Mouse (Mus musculus): ENCODE measurements around the gene Gm11034. TPM values are rescaled to one million over a fixed set of nuclear protein-coding genes. Genes with fewer than 3 reads are reported as not detected.

The Gm11034 gene
- polyA plus RNA-seq, 1 experiment = not detected

- Histone ChIP-seq H3K4me3 (ENCODE audit: extremely low read depth, insufficient read depth, insufficient read length) (peak within 1 kb of the TSS; percentile 94), H3K27me3 (ENCODE audit: control insufficient read depth, insufficient read depth, low read length) (no peaks in the 10 kb centered on the region), H3K4me1 (ENCODE audit: control insufficient read depth, insufficient read depth, insufficient read length) (peaks cover 9% of the 10 kb centered on the region; the same call in 1 of the 2 replicates), H3K36me3 (ENCODE audit: control insufficient read depth, insufficient read depth, low read length) (peaks cover 4% of the 10 kb centered on the region; the same call in 1 of the 2 replicates), H3K27ac (ENCODE audit: insufficient read depth, low read length) (peak within 1 kb of the TSS; percentile 100)
- peak; percentile 98 to 99 for DNase-seq (ENCODE audit: low read depth in 1 of 2, low spot score in 2 of 2)
- under 1% methylated on average over 54 of the region's 54 CpGs for WGBS
- TF ChIP-seq CTCF (IDR thresholded peaks at IDR 0.05; ENCODE audit: extremely low read depth, insufficient read depth, insufficient read length, insufficient replicate concordance) (peak; percentile 47; the same call in 1 of the 2 replicates), POLR2A (IDR thresholded peaks at IDR 0.05; ENCODE audit: low read depth, low read length) (peak; percentile 22)
Observed at GRCm38 (mm10) chr8:72239499-72240402, 26.3 kb upstream of the Gm11034 start, which contains the start of gene Ap1m1. Gene Ap1m1 (plus strand): TSS chr8:72240018.

GRCm38 (mm10) chr8:72222656-72223055, 9.2 kb upstream of the Gm11034 start:
- TF ChIP-seq POLR2A (IDR thresholded peaks at IDR 0.05; ENCODE audit: low read depth, low read length) = no peak
- TF ChIP-seq CTCF (IDR thresholded peaks at IDR 0.05; ENCODE audit: extremely low read depth, insufficient read depth, insufficient read length, insufficient replicate concordance) = no peak
- WGBS = 88% methylated on average over 5 of the region's 5 CpGs
- DNase-seq (ENCODE audit: low read depth in 1 of 2, low spot score in 2 of 2) = no peak

GRCm38 (mm10) chr8:72220758-72221157, 7.3 kb upstream of the Gm11034 start:
- no peak overlapping the region for H3K4me3 ChIP-seq (ENCODE audit: extremely low read depth, insufficient read depth, insufficient read length)
- H3K4me1 ChIP-seq (ENCODE audit: control insufficient read depth, insufficient read depth, insufficient read length) = peaks cover 8% of the 10 kb centered on the region
- no peaks in the 10 kb centered on the region for H3K27me3 ChIP-seq (ENCODE audit: control insufficient read depth, insufficient read depth, low read length)
- TF ChIP-seq CTCF (IDR thresholded peaks at IDR 0.05; ENCODE audit: extremely low read depth, insufficient read depth, insufficient read length, insufficient replicate concordance) = no peak
- TF ChIP-seq POLR2A (IDR thresholded peaks at IDR 0.05; ENCODE audit: low read depth, low read length) = no peak
- H3K36me3 ChIP-seq (ENCODE audit: control insufficient read depth, insufficient read depth, low read length) = peaks cover 11% of the 10 kb centered on the region
- 69% methylated on average over 4 of the region's 4 CpGs for WGBS
- no peak overlapping the region for H3K27ac ChIP-seq (ENCODE audit: insufficient read depth, low read length)
- DNase-seq (ENCODE audit: low read depth in 1 of 2, low spot score in 2 of 2) = no peak

More at GRCm38 (mm10) chr8:72222656-72223055, 9.2 kb upstream of the Gm11034 start:
- Histone ChIP-seq H3K4me3 (ENCODE audit: extremely low read depth, insufficient read depth, insufficient read length) (no peak overlapping the region), H3K27me3 (ENCODE audit: control insufficient read depth, insufficient read depth, low read length) (no peaks in the 10 kb centered on the region), H3K36me3 (ENCODE audit: control insufficient read depth, insufficient read depth, low read length) (peaks cover 11% of the 10 kb centered on the region), H3K27ac (ENCODE audit: insufficient read depth, low read length) (no peak overlapping the region), H3K4me1 (ENCODE audit: control insufficient read depth, insufficient read depth, insufficient read length) (no peaks in the 10 kb centered on the region; the same call in 1 of the 2 replicates)

- Histone ChIP-seq H3K4me3 (ENCODE audit: extremely low read depth, insufficient read depth, insufficient read length) (peak within 1 kb of the TSS; percentile 76), H3K36me3 (ENCODE audit: control insufficient read depth, insufficient read depth, low read length) (peaks cover 11% of the 10 kb centered on the region), H3K27me3 (ENCODE audit: control insufficient read depth, insufficient read depth, low read length) (no peaks in the 10 kb centered on the region), H3K27ac (ENCODE audit: insufficient read depth, low read length) (peak within 1 kb of the TSS; percentile 79), H3K4me1 (ENCODE audit: control insufficient read depth, insufficient read depth, insufficient read length) (peaks cover 15% of the 10 kb centered on the region)
- peak; percentile 87 to 98 for DNase-seq (ENCODE audit: low read depth in 1 of 2, low spot score in 2 of 2)
- WGBS = 15% methylated on average over 39 of the region's 39 CpGs
- TF ChIP-seq CTCF (IDR thresholded peaks at IDR 0.05; ENCODE audit: extremely low read depth, insufficient read depth, insufficient read length, insufficient replicate concordance) (no peak), POLR2A (IDR thresholded peaks at IDR 0.05; ENCODE audit: low read depth, low read length) (no peak)
Observed at GRCm38 (mm10) chr8:72219541-72220363, 6.3 kb upstream of the Gm11034 start, which contains the start of gene Fam32a. Gene Fam32a (plus strand): TSS chr8:72219730.

- Histone ChIP-seq H3K4me1 (ENCODE audit: control insufficient read depth, insufficient read depth, insufficient read length) (peaks cover 18% of the 10 kb centered on the region), H3K36me3 (ENCODE audit: control insufficient read depth, insufficient read depth, low read length) (peaks cover 9% of the 10 kb centered on the region), H3K4me3 (ENCODE audit: extremely low read depth, insufficient read depth, insufficient read length) (no peak overlapping the region), H3K27ac (ENCODE audit: insufficient read depth, low read length) (no peak overlapping the region), H3K27me3 (ENCODE audit: control insufficient read depth, insufficient read depth, low read length) (no peaks in the 10 kb centered on the region)
- WGBS = 73% methylated on average over 10 of the region's 10 CpGs
- DNase-seq (ENCODE audit: low read depth in 1 of 2, low spot score in 2 of 2) = no peak
- TF ChIP-seq POLR2A (IDR thresholded peaks at IDR 0.05; ENCODE audit: low read depth, low read length) (no peak), CTCF (IDR thresholded peaks at IDR 0.05; ENCODE audit: extremely low read depth, insufficient read depth, insufficient read length, insufficient replicate concordance) (no peak)
Observed at GRCm38 (mm10) chr8:72218781-72219540, 5.5 kb upstream of the Gm11034 start.

- WGBS = 8% methylated on average over 1 of the region's 1 CpGs
- Histone ChIP-seq H3K36me3 (ENCODE audit: control insufficient read depth, insufficient read depth, low read length) (no peaks in the 10 kb centered on the region), H3K27me3 (ENCODE audit: control insufficient read depth, insufficient read depth, low read length) (no peaks in the 10 kb centered on the region), H3K4me3 (ENCODE audit: extremely low read depth, insufficient read depth, insufficient read length) (no peak overlapping the region), H3K27ac (ENCODE audit: insufficient read depth, low read length) (peak overlapping the region; percentile 89), H3K4me1 (ENCODE audit: control insufficient read depth, insufficient read depth, insufficient read length) (peaks cover 24% of the 10 kb centered on the region)
- TF ChIP-seq CTCF (IDR thresholded peaks at IDR 0.05; ENCODE audit: extremely low read depth, insufficient read depth, insufficient read length, insufficient replicate concordance) = no peak
- peak; percentile 47 to 52 for DNase-seq (ENCODE audit: low read depth in 1 of 2, low spot score in 2 of 2)
Observed at GRCm38 (mm10) chr8:72215871-72216270, 2.4 kb upstream of the Gm11034 start.

All from spleen, adult 2 months (tissue).